Comparison of ENCODE assay signal across 8 mouse cellular contexts in the genomic region with DNA sequence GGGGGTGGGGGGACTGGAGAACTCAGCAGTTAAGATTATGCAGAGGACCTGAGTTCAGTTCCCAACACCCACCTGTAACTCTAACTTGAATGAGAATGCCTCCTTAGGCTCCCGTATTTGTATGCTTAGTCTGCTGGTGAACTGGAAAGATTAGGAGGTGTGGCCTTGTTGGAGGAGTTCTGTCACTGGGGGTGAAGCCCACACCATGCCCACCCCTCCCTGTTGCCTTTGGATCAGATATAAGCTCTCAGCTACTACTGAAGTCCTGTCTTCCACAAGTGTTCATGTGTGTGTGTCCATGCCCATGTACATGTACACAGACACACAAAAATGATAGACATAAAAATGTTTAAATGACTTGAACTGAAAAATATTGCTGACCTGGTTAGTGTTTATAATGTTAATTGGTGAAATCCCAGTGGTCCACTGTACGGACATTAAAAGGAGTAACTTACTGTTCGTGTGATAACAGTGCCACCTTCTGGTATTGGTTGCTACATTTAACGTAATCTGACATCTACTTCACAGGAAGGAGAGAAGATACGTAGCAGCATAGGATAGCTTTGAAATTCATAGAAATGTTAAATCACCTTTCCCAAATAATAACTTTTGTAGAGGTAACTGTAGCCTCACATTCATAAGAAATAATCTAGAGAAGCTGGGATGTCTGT. TPM values are rescaled to one million over a fixed set of nuclear protein-coding genes. Genes with fewer than 3 reads are reported as not detected.
DNase-seq lines count a peak whose midpoint lies in the region; ATAC-seq and TF ChIP-seq lines count a peak whose summit lies in the region.

No protein-coding gene starts in this region.

- H3K4me3 ChIP-seq in lung, embryonic 14.5 days (ENCODE audit: low read depth, low read length), result no peak overlapping the region

- peak; percentile 73 for TF ChIP-seq CTCF in lung, embryonic 14.5 days (IDR thresholded peaks at IDR 0.05; ENCODE audit: low read depth)

- H3K9ac ChIP-seq in lung, embryonic 14.5 days, result no peak overlapping the region

- no peak overlapping the region for H3K27ac ChIP-seq in lung, embryonic 14.5 days (ENCODE audit: low read depth)

- no peaks in the 10 kb centered on the region for H3K4me1 ChIP-seq in lung, embryonic 14.5 days (ENCODE audit: insufficient read depth)

- H3K36me3 ChIP-seq in lung, embryonic 14.5 days (ENCODE audit: insufficient read depth), result peaks cover 12% of the 10 kb centered on the region

- peak; percentile 79 for DNase-seq in cerebellum, adult 9-10 months
- DNase-seq in cerebellum, adult 11 months, result no peak
- peak; percentile 62 for DNase-seq in layer of hippocampus, adult 9-10 months (ENCODE audit: low spot score)
- no peak for DNase-seq in layer of hippocampus, postnatal 10 days (ENCODE audit: low spot score in 2 of 2)
- DNase-seq in NIH3T3 (ENCODE audit: low read depth), result peak; percentile 71
- peak; percentile 88 for DNase-seq in lung, embryonic 14.5 days
- no peak for DNase-seq in urinary bladder, postnatal 25 days (ENCODE audit: low spot score)
- no peak for DNase-seq in spleen, adult 12 weeks (ENCODE audit: low spot score)

- H3K9me3 ChIP-seq in lung, embryonic 14.5 days (ENCODE audit: low read depth, low read length), result no peaks in the 10 kb centered on the region

- H3K27me3 ChIP-seq in lung, embryonic 14.5 days (ENCODE audit: insufficient read depth, low read length), result no peaks in the 10 kb centered on the region

- ATAC-seq in lung, embryonic 14.5 days (ENCODE audit: insufficient read depth), result no peak

- WGBS in lung, embryonic 14.5 days, result 44% methylated on average over 5 of the region's 5 CpGs

- no peak overlapping the region for H3K4me2 ChIP-seq in lung, embryonic 14.5 days

RNA-seq across cellular contexts. Expression of a gene that starts 21.1 kb away (rescaled TPM):
- 100 to 1,000 TPM; 228 to 241 TPM for total RNA-seq in layer of hippocampus, postnatal 10 days (2021)
- 25.8 and 30.0 TPM in 2 replicates for polyA plus RNA-seq in lung, embryonic 14.5 days (2014; fragmentation: Nextera tagmentation; extraction: Ambion mirVana)

RNA-seq across cellular contexts. Expression of a gene that starts 49.3 kb away (rescaled TPM):
- 10 to 100 TPM; 85.2 to 91.1 TPM for total RNA-seq in layer of hippocampus, postnatal 10 days (2021)
- 52.4 and 56.2 TPM in 2 replicates for polyA plus RNA-seq in lung, embryonic 14.5 days (2014; fragmentation: Nextera tagmentation; extraction: Ambion mirVana)

Comparison
In these comparisons a context has a peak if more than half of its experiments do, and no peak if none do; other contexts are left out.
1. DNase-seq: peak in cerebellum, adult 9-10 months (single experiment), layer of hippocampus, adult 9-10 months (single experiment), NIH3T3 (single experiment) and lung, embryonic 14.5 days (single experiment); none in cerebellum, adult 11 months (single experiment), layer of hippocampus, postnatal 10 days (0 of 2), urinary bladder, postnatal 25 days (single experiment) and spleen, adult 12 weeks (single experiment).